Mouse (Mus musculus) olfactory bulb, adult 2 months (tissue): ENCODE results near the gene Tbx15.

Experiments used
- CTCF ChIP-seq: fragments of 200-500 bp; IDR thresholded peaks from 2 replicates; pipeline ENCODE4 v1.5.1; 2012; ENCODE audit warnings: low read depth, mild to moderate bottlenecking, low read length, moderate library complexity; ENCODE audit not compliant: insufficient read depth
- POLR2A ChIP-seq: fragments of 200-500 bp; IDR thresholded peaks from 2 replicates; pipeline ENCODE4 v1.6.1; 2012; ENCODE audit warnings: mild to moderate bottlenecking, low read depth, low read length, moderate library complexity; ENCODE audit not compliant: insufficient read depth

GRCm38 (mm10) chr3:99246629-99247028, 6.4 kb downstream of the Tbx15 start:
- no peak for TF ChIP-seq POLR2A
- no peak for TF ChIP-seq CTCF
